In the genomic region with DNA sequence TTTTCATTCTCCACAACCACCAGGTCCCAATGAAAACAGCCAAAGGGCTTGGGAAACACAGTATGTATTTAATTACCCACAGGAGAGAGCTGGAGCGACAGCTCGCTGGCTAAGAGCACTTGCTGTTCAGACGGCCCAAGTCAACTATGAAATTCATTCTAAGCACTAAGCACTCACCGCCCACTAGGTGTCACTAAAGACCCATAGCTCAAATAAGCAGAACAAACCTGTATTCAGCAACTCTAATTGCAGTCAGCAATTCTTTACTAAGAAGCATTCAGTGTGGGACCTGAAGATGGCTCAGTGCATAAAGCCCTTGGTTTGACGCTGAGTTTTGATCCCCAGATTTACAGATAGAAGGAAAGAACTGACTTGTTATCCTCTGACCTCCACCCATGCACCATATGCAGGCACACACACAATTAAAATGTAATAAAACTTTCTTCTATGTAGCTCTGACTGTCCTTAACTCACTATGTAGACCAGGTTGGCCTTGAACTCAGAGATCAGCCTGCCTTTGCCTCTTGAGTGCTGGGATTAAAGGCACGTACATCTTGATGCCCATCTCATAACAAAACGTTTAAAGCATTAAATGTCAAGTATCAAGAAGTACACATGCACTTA, we compare ENCODE assay signal across 1 mouse cellular context.
A peak's percentile ranks its signal among the peaks of the same experiment; 100 is the strongest.
TF ChIP-seq lines count a peak whose summit lies in the region.

No protein-coding gene starts in this region.

TF ChIP-seq in CH12.LX, 34 proteins besides CTCF, POLR2A, EP300 and RAD21:
- TF ChIP-seq HCFC1 (IDR thresholded peaks at IDR 0.05; ENCODE audit: low read depth, low read length) (no peak), JUND (conservative IDR thresholded peaks at IDR 0.05; ENCODE audit: low read depth, low read length) (0 out of 2 replicates have a peak, but pooled peaks have one; percentile 31), IRF4 (IDR thresholded peaks at IDR 0.05; ENCODE audit: low read depth, low read length) (peak; percentile 32; the same call in 1 of the 2 replicates), NELFE (IDR thresholded peaks at IDR 0.05; ENCODE audit: low read depth, low read length) (peak; percentile 46; the same call in 1 of the 2 replicates), PAX5 (IDR thresholded peaks at IDR 0.05; ENCODE audit: low read length) (no peak), BHLHE40 (IDR thresholded peaks at IDR 0.05; ENCODE audit: low read depth, low read length) (no peak), MAZ (IDR thresholded peaks at IDR 0.05; ENCODE audit: low read depth, low read length) (no peak), NRF1 (IDR thresholded peaks at IDR 0.05; ENCODE audit: low read depth, low read length) (no peak), CHD2 (IDR thresholded peaks at IDR 0.05; ENCODE audit: low read length) (no peak), TBP (conservative IDR thresholded peaks at IDR 0.05; ENCODE audit: low read depth, low read length) (no peak), ZMIZ1 (IDR thresholded peaks at IDR 0.05; ENCODE audit: low read depth, low read length) (no peak), SIN3A (IDR thresholded peaks at IDR 0.05; ENCODE audit: low read length) (peak; percentile 55), ZC3H11A (IDR thresholded peaks at IDR 0.05; ENCODE audit: low read depth, low read length) (peak; percentile 64; the same call in 1 of the 2 replicates), ZNF384 (IDR thresholded peaks at IDR 0.05; ENCODE audit: low read depth, low read length) (no peak), MAFK (IDR thresholded peaks at IDR 0.05; ENCODE audit: insufficient replicate concordance, low read length) (peak; percentile 70; the same call in 1 of the 2 replicates), MYC (IDR thresholded peaks at IDR 0.05; ENCODE audit: low read depth, low read length) (0 out of 2 replicates have a peak, but pooled peaks have one; percentile 19), USF2 (conservative IDR thresholded peaks at IDR 0.05; ENCODE audit: low read depth, low read length) (no peak), GABPA (IDR thresholded peaks at IDR 0.05; ENCODE audit: insufficient replicate concordance, low read depth, low read length) (no peak), SMC3 (IDR thresholded peaks at IDR 0.05; ENCODE audit: low read depth, low read length) (peak; percentile 88), ZKSCAN1 (IDR thresholded peaks at IDR 0.05; ENCODE audit: borderline replicate concordance, low read depth, low read length) (no peak)
TF ChIP-seq in CH12.LX: peak in this region for 8.
